Mouse (Mus musculus) embryonic facial prominence, embryonic 11.5 days (tissue): ENCODE results near the gene Gpc2. TPM values are rescaled to one million over a fixed set of nuclear protein-coding genes. Genes with fewer than 3 reads are reported as not detected.

Experiments used
- ATAC-seq: fragments of 200-750 bp; cut with Nextera tagmentation; replicated peaks from 2 replicates; pipeline ENCODE4 v1.8.0; 2017; ENCODE audit warnings: low read depth; ENCODE audit not compliant: insufficient number of reproducible peaks, low FRiP score, low TSS enrichment
- DNase-seq: peaks from one replicate; pipeline ENCODE4 v3.0.0-alpha.2; 2015; ENCODE audit warnings: low spot score
- H3K27ac ChIP-seq: fragments of 300-500 bp; sonication (generic); replicated peaks from 2 replicates; pipeline ENCODE4 v1.5.1; 2014; ENCODE audit warnings: mild to moderate bottlenecking, low read depth, low read length, control low read depth
- H3K27me3 ChIP-seq: fragments of 300-500 bp; sonication (generic); 2 replicates; pipeline ENCODE4 v1.6.1; 2014; ENCODE audit warnings: mild to moderate bottlenecking, low read length, moderate library complexity, mixed read lengths; ENCODE audit not compliant: control insufficient read depth, insufficient read depth
- H3K36me3 ChIP-seq: fragments of 300-500 bp; sonication (generic); replicated peaks from 2 replicates; pipeline ENCODE4 v1.6.1; 2014; ENCODE audit warnings: low read depth, mild to moderate bottlenecking, low read length, moderate library complexity, mixed read lengths; ENCODE audit not compliant: control insufficient read depth, insufficient read depth
- H3K4me1 ChIP-seq: fragments of 300-500 bp; sonication (generic); 2 replicates; pipeline ENCODE4 v1.6.1; 2014; ENCODE audit warnings: low read length, mixed read lengths; ENCODE audit not compliant: control insufficient read depth, insufficient read depth
- H3K4me2 ChIP-seq: fragments of 300-500 bp; sonication (generic); 2 replicates; pipeline ENCODE4 v1.6.1; 2014; ENCODE audit warnings: low read depth, mild to moderate bottlenecking, control low read depth, low read length, moderate library complexity
- H3K4me3 ChIP-seq: fragments of 300-500 bp; sonication (generic); 2 replicates; pipeline ENCODE4 v1.5.1; 2014; ENCODE audit warnings: low read depth, low read length, control low read depth
- H3K9ac ChIP-seq: fragments of 300-500 bp; sonication (generic); replicated peaks from 2 replicates; pipeline ENCODE4 v1.6.1; 2014; ENCODE audit warnings: mild to moderate bottlenecking, control low read depth, low read length
- H3K9me3 ChIP-seq: fragments of 300-500 bp; sonication (generic); replicated peaks from 2 replicates; pipeline ENCODE4 v1.6.1; 2016; ENCODE audit warnings: mild to moderate bottlenecking, low read length, inconsistent platforms, mixed read lengths; ENCODE audit not compliant: control insufficient read depth
- WGBS: fragments of 180-500 bp; shearing (Covaris S2); extraction: QIAGEN DNeasy Blood & Tissue Kit; methylation state at CpG from one replicate; pipeline ENCODE4 v1.1.7; 2014; 5-methylcytosine and 5-hydroxymethylcytosine counted together
- polyA plus RNA-seq: library from polyadenylated mRNA; unstranded; fragments of >200 nt; fragmentation: Nextera tagmentation; extraction: Ambion mirVana; gene quantifications from 2 replicates; pipeline ENCODE4 v1.2.1, GENCODE M21; 2014

Gene Gpc2
- polyA plus RNA-seq, 1 experiment from 2014 or later: 11.9 TPM

DNA sequence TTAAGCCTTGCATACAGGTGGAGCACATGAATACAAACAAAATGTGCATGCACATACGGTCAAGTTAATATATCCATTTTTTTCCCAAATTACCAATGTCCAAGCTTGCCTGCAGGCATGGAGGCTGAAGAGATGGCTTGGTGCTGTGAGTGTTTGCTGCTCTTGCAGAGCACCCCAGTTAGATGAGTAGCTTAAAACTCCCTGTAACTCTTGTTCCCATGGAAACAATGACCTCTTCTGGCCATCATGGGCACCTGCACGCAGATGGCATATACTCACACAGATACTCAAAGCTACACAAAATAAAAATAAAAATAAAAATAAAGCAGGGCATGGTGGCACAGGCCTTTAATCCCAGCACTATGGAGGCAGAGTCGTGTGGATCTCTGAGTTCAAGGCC is 26.7 kb downstream of the Gpc2 start:
- no peak overlapping the region for H3K4me3 ChIP-seq
- ATAC-seq (no peak), DNase-seq (no peak)
- H3K9me3 ChIP-seq: no peaks in the 10 kb centered on the region
- H3K27ac ChIP-seq: no peak overlapping the region
- H3K9ac ChIP-seq: no peak overlapping the region
- no peak overlapping the region for H3K4me2 ChIP-seq
- no peaks in the 10 kb centered on the region for H3K4me1 ChIP-seq
- H3K27me3 ChIP-seq: no peaks in the 10 kb centered on the region
- no peaks in the 10 kb centered on the region for H3K36me3 ChIP-seq
- 92% methylated on average over 3 of the region's 3 CpGs for WGBS

- ATAC-seq (no peak), DNase-seq (no peak)
- Histone ChIP-seq H3K27ac (no peak overlapping the region), H3K4me3 (no peak overlapping the region), H3K9ac (no peak overlapping the region), H3K9me3 (no peaks in the 10 kb centered on the region), H3K36me3 (no peaks in the 10 kb centered on the region), H3K27me3 (no peaks in the 10 kb centered on the region), H3K4me1 (no peaks in the 10 kb centered on the region), H3K4me2 (no peak overlapping the region)
- WGBS: 83% methylated on average over 12 of the region's 12 CpGs
Measured at GRCm38 (mm10) chr5:138251144-138251543, 28.7 kb downstream of the Gpc2 start.

GRCm38 (mm10) chr5:138241511-138241910 is 38.3 kb downstream of the Gpc2 start:
- DNase-seq (no peak), ATAC-seq (no peak)
- WGBS: 54% methylated on average over 2 of the region's 2 CpGs
- H3K27ac ChIP-seq: no peak overlapping the region
- H3K9ac ChIP-seq: no peak overlapping the region
- no peaks in the 10 kb centered on the region for H3K4me1 ChIP-seq
- no peak overlapping the region for H3K4me2 ChIP-seq
- H3K27me3 ChIP-seq: no peaks in the 10 kb centered on the region
- no peaks in the 10 kb centered on the region for H3K36me3 ChIP-seq
- no peak overlapping the region for H3K4me3 ChIP-seq
- H3K9me3 ChIP-seq: no peaks in the 10 kb centered on the region

DNA sequence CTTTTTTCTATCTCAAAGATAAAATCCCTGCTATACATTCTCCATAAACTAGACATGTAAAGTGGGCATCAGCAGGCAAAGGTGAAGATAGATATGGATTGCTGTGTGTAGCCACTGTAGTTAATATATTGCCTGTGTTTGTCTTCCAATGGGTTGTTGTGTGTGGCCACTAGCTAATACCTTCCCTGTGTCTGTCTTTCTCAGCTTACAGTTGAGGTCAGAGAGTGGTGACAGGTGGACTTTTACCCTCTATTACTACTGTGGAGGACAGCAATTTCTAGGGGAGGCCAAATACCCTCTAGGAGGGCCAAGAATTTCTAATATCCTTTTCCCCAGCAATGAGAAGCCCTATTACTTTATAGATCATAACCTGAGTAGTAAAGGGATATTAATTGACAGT is 45.6 kb downstream of the Gpc2 start:
- DNase-seq (no peak), ATAC-seq (no peak)
- no peak overlapping the region for H3K9ac ChIP-seq
- no peak overlapping the region for H3K4me3 ChIP-seq
- no peak overlapping the region for H3K4me2 ChIP-seq
- no peaks in the 10 kb centered on the region for H3K9me3 ChIP-seq
- no peaks in the 10 kb centered on the region for H3K36me3 ChIP-seq
- no peaks in the 10 kb centered on the region for H3K27me3 ChIP-seq
- no peak overlapping the region for H3K27ac ChIP-seq
- no peaks in the 10 kb centered on the region for H3K4me1 ChIP-seq

DNA sequence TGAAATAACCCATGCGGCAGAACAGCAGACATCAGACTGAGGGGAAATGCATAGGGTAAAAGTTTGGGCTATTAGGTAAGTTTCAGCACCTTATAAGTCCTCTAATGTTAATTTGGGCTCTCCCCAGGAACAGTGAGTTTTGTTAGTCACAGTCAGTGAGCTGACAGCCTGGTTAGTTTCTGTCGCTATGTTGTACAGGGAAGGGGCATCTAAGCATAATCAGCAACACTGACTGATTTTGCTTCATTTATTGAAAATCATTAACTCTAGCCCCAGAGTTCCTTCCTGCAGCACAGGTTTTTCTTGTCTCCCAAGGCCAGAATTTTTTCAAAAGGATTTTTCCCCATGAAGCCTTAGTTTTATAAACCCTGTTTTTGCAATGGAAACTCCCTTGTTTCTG is 46.0 kb downstream of the Gpc2 start:
- no peak overlapping the region for H3K9ac ChIP-seq
- no peak overlapping the region for H3K4me3 ChIP-seq
- H3K36me3 ChIP-seq: no peaks in the 10 kb centered on the region
- no peak overlapping the region for H3K4me2 ChIP-seq
- DNase-seq (no peak), ATAC-seq (no peak)
- no peaks in the 10 kb centered on the region for H3K9me3 ChIP-seq
- WGBS: 89% methylated on average over 2 of the region's 2 CpGs
- H3K27ac ChIP-seq: no peak overlapping the region
- no peaks in the 10 kb centered on the region for H3K4me1 ChIP-seq
- no peaks in the 10 kb centered on the region for H3K27me3 ChIP-seq

DNA sequence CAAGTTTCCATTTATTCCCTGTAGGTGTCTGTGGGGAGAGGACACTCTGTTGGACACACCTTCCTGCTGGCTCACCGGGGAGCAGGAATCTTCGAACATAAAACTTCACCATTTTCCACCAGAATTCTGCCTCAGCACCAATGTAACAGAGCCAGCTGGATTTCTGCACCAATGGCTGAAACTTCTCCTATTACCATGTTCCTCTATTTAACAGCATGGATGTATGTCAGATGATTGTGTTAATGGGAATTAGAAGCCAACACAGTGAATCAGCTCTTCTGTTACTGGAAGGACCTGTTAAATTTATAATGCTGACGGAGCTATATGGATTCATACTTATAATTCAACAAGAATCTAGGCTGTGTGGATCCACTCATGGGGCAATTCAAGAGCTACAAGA is 50.3 kb downstream of the Gpc2 start:
- H3K4me3 ChIP-seq: no peak overlapping the region
- WGBS: 85% methylated on average over 3 of the region's 3 CpGs
- H3K4me2 ChIP-seq: no peak overlapping the region
- ATAC-seq: no peak
- no peak for DNase-seq
- H3K9me3 ChIP-seq: no peaks in the 10 kb centered on the region
- H3K27ac ChIP-seq: no peak overlapping the region
- H3K4me1 ChIP-seq: no peaks in the 10 kb centered on the region
- no peak overlapping the region for H3K9ac ChIP-seq
- H3K36me3 ChIP-seq: no peaks in the 10 kb centered on the region
- H3K27me3 ChIP-seq: no peaks in the 10 kb centered on the region

DNA sequence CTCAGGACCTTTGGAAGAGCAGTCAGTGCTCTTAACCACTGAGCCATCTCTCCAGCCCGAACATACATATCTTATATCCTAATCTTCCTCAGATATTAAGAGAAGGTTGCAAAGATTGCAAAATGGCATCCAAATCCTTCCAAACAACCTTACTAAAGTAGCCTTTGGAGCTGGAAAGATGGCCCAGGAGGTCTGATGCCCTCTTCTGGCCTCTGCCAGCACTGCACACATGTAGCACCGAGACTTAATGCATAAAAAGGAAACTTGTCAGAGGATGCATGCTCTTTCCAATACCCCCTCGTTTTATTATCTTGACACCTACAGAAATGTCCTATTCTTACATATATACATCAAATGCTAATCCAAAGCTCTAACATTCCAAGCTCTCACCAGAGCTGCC is 51.8 kb downstream of the Gpc2 start:
- H3K4me1 ChIP-seq: no peaks in the 10 kb centered on the region
- H3K9ac ChIP-seq: no peak overlapping the region
- H3K4me2 ChIP-seq: no peak overlapping the region
- no peaks in the 10 kb centered on the region for H3K27me3 ChIP-seq
- no peaks in the 10 kb centered on the region for H3K36me3 ChIP-seq
- no peak overlapping the region for H3K4me3 ChIP-seq
- no peak for ATAC-seq
- DNase-seq: no peak
- 59% methylated on average over 3 of the region's 3 CpGs for WGBS
- H3K9me3 ChIP-seq: no peaks in the 10 kb centered on the region
- no peak overlapping the region for H3K27ac ChIP-seq

GRCm38 (mm10) chr5:138227367-138227766 is 52.4 kb downstream of the Gpc2 start:
- Histone ChIP-seq H3K9me3 (no peaks in the 10 kb centered on the region), H3K36me3 (no peaks in the 10 kb centered on the region), H3K27ac (no peak overlapping the region), H3K27me3 (no peaks in the 10 kb centered on the region), H3K4me2 (no peak overlapping the region), H3K4me1 (no peaks in the 10 kb centered on the region), H3K9ac (no peak overlapping the region), H3K4me3 (no peak overlapping the region)
- ATAC-seq: no peak
- WGBS: 62% methylated on average over 2 of the region's 2 CpGs
- DNase-seq: no peak

GRCm38 (mm10) chr5:138226491-138226890 is 53.3 kb downstream of the Gpc2 start:
- Histone ChIP-seq H3K4me1 (no peaks in the 10 kb centered on the region), H3K9ac (no peak overlapping the region), H3K4me3 (no peak overlapping the region), H3K27ac (no peak overlapping the region), H3K4me2 (no peak overlapping the region), H3K9me3 (no peaks in the 10 kb centered on the region), H3K36me3 (no peaks in the 10 kb centered on the region), H3K27me3 (no peaks in the 10 kb centered on the region)
- no peak for ATAC-seq
- no peak for DNase-seq
- WGBS: 77% methylated on average over 4 of the region's 4 CpGs
